Mouse (Mus musculus): ENCODE data around the gene Rac3. TPM values are rescaled to one million over a fixed set of nuclear protein-coding genes. Genes with fewer than 3 reads are reported as not detected.
A peak's percentile ranks its signal among the peaks of the same experiment; 100 is the strongest.
"Not testable (repeated sequence)": the region's sequence is repeated elsewhere in the genome, so short reads cannot be mapped to it uniquely, and the experiment has no call there.

Rac3 gene
- total and polyA plus RNA-seq, 2 experiments from 2014 or later = 788 to 808 TPM

- peak; percentile 80 for ATAC-seq (ENCODE audit: low FRiP score)
- peaks cover 9% of the 10 kb centered on the region for H3K36me3 ChIP-seq (ENCODE audit: insufficient read depth, low read length)
- DNase-seq (ENCODE audit: low spot score) = peak; percentile 86
- H3K4me3 ChIP-seq (ENCODE audit: low read depth, low read length) = peak within 1 kb of the TSS; percentile 39
- 2% methylated on average over 14 of the region's 14 CpGs for WGBS
- H3K27ac ChIP-seq (ENCODE audit: low read depth, low read length) = no peak within 1 kb of the TSS
- peak within 1 kb of the TSS; percentile 66 for H3K4me2 ChIP-seq (ENCODE audit: low read depth, low read length, poor library complexity, severe bottlenecking)
- peak; percentile 59 for TF ChIP-seq CTCF (IDR thresholded peaks at IDR 0.05)
- H3K9ac ChIP-seq (replicated peaks; ENCODE audit: low read length, poor library complexity, severe bottlenecking) = peak within 1 kb of the TSS; percentile 51; the same call in 1 of the 2 replicates
- no peaks in the 10 kb centered on the region for H3K9me3 ChIP-seq (ENCODE audit: low read length)
- peaks cover 12% of the 10 kb centered on the region; the same call in 1 of the 2 replicates for H3K4me1 ChIP-seq (ENCODE audit: insufficient read depth, low read length)
- H3K27me3 ChIP-seq (ENCODE audit: insufficient read depth, low read length) = no peaks in the 10 kb centered on the region
These were observed 5.9 kb downstream of the Rac3 start, which contains the start of gene Dcxr for GRCm38 (mm10) chr11:120727169-120727527. Dcxr (minus strand) TSS chr11:120727281.

- Histone ChIP-seq H3K4me1 (ENCODE audit: insufficient read depth, low read length) (peaks cover 8% of the 10 kb centered on the region; the same call in 1 of the 2 replicates), H3K9me3 (ENCODE audit: low read length) (no peaks in the 10 kb centered on the region), H3K4me3 (ENCODE audit: low read depth, low read length) (no peak overlapping the region), H3K9ac (replicated peaks; ENCODE audit: low read length, poor library complexity, severe bottlenecking) (no peak overlapping the region), H3K27me3 (ENCODE audit: insufficient read depth, low read length) (no peaks in the 10 kb centered on the region), H3K27ac (ENCODE audit: low read depth, low read length) (no peak overlapping the region), H3K36me3 (ENCODE audit: insufficient read depth, low read length) (peaks cover 9% of the 10 kb centered on the region), H3K4me2 (ENCODE audit: low read depth, low read length, poor library complexity, severe bottlenecking) (no peak overlapping the region)
- TF ChIP-seq CTCF (IDR thresholded peaks at IDR 0.05) = no peak
- DNase-seq (ENCODE audit: low spot score) (no peak), ATAC-seq (ENCODE audit: low FRiP score) (no peak)
- 65% methylated on average over 12 of the region's 12 CpGs for WGBS
These were observed 6.3 kb downstream of the Rac3 start for GRCm38 (mm10) chr11:120727564-120727963.

DNA sequence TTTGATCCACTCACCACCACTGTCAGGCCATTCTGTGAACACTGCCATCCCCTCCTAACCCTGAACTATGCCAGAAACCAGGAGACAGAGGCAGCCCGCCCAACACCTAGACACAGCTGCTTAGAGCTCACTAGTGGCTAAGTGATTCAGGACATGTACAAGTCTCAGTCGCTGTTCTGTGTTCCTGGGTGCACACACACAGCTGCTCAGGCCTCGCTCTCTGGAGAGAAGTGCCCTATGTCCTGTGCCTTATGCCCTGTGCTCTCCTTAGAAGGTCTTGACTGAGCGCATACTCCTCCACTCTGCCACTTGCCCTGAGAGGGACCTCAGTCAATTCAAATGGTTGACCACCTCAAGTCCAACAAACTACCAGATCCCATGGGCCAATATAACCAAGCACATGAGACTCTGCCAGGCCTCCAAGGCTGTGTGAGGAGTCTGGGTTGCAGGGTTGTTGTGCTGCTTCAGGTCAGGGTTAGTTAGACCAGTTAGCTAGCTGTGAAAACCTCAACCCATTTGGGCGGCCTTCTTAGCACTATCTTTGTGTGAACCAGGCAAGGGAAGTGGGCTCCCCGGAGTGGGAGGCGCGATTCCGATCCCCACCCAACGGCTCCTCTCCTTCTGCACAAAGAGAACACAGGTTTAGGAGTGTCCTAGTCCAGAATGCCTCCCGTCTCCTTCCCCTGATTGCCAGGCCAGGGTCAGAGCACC lies 7.4 kb downstream of the Rac3 start:
- WGBS = 66% methylated on average over 11 of the region's 11 CpGs
- Histone ChIP-seq H3K36me3 (ENCODE audit: insufficient read depth, low read length) (peaks cover 4% of the 10 kb centered on the region), H3K4me1 (ENCODE audit: insufficient read depth, low read length) (peaks cover 4% of the 10 kb centered on the region; the same call in 1 of the 2 replicates), H3K27me3 (ENCODE audit: insufficient read depth, low read length) (no peaks in the 10 kb centered on the region), H3K9me3 (ENCODE audit: low read length) (no peaks in the 10 kb centered on the region), H3K4me2 (ENCODE audit: low read depth, low read length, poor library complexity, severe bottlenecking) (no peak overlapping the region), H3K9ac (replicated peaks; ENCODE audit: low read length, poor library complexity, severe bottlenecking) (no peak overlapping the region), H3K4me3 (ENCODE audit: low read depth, low read length) (no peak overlapping the region), H3K27ac (ENCODE audit: low read depth, low read length) (no peak overlapping the region)
- no peak for ATAC-seq (ENCODE audit: low FRiP score)
- DNase-seq (ENCODE audit: low spot score) = no peak
- no peak for TF ChIP-seq CTCF (IDR thresholded peaks at IDR 0.05)

DNA sequence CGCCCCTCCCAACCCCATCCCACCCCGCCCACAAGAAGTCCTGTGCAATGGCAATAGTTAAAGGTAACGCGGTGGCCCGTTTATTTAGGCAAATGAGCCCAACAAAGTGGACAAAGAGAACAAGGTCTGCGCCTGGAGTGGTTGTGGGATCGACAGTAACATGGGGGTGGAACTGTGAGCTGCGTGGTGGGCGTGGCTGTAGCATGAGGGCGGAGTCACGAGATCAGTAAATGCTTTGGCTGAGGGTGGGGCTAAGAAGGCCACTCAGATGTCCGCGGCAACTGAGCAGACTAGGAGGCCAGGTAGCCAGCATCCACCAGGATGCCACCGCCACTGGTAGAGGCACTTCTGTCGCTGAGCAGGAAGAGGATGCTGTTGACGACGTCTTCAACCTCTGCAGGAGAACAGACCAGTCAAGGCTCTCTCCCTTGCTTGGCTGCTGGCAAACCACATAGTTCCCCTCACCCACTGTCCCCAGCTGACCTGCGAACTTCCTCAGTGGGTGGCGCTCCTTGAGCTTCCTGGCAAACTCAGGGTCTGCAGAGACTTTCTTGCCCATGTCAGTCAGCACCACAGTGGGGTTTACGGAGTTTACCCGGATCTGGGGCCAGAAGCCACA lies 8.3 kb downstream of the Rac3 start:
- WGBS = under 1% methylated on average over 17 of the region's 21 CpGs
- not testable (repeated sequence) for H3K27ac ChIP-seq (ENCODE audit: low read depth, low read length); H3K9ac ChIP-seq (replicated peaks; ENCODE audit: low read length, poor library complexity, severe bottlenecking); H3K9me3 ChIP-seq (ENCODE audit: low read length); ATAC-seq (ENCODE audit: low FRiP score); DNase-seq (ENCODE audit: low spot score); H3K36me3 ChIP-seq (ENCODE audit: insufficient read depth, low read length); H3K4me1 ChIP-seq (ENCODE audit: insufficient read depth, low read length); H3K27me3 ChIP-seq (ENCODE audit: insufficient read depth, low read length)
- H3K4me3 ChIP-seq (ENCODE audit: low read depth, low read length) = peak overlapping the region; percentile 2; the same call in 1 of the 2 replicates
- 0 out of 2 replicates have a peak overlapping the region, but pooled peaks have one; percentile 9 for H3K4me2 ChIP-seq (ENCODE audit: low read depth, low read length, poor library complexity, severe bottlenecking)

DNA sequence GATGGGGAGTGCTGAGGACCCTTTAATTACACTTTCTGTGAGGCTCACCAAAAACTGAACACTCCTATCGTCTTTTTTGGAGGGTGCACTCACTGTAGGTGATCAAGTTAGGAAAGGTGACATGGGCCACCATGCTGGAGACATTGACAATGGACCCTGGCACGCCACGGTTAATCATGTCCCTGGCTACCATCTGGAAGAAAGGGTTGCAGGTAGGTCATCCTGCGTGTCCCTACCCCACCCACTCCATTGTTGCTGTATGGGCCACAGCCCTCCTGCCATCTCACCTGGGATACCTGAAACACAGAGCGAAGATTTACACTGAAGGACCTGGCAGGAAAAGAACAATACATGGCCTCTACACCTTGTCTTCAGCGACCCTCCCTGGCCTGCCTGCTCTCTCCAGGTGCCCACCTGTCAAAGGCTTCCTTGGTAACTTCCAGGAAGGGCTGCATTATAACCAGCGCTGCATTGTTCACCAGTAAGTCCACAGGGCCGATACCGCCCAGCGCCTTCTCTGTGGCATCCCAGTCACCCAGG lies 9.1 kb downstream of the Rac3 start:
- no peak for TF ChIP-seq CTCF (IDR thresholded peaks at IDR 0.05)
- H3K4me1 ChIP-seq (ENCODE audit: insufficient read depth, low read length) = peaks cover 4% of the 10 kb centered on the region; the same call in 1 of the 2 replicates
- H3K4me2 ChIP-seq (ENCODE audit: low read depth, low read length, poor library complexity, severe bottlenecking) = no peak overlapping the region
- DNase-seq (ENCODE audit: low spot score) (no peak), ATAC-seq (ENCODE audit: low FRiP score) (no peak)
- peaks cover 3% of the 10 kb centered on the region for H3K36me3 ChIP-seq (ENCODE audit: insufficient read depth, low read length)
- H3K27ac ChIP-seq (ENCODE audit: low read depth, low read length) = no peak overlapping the region
- no peaks in the 10 kb centered on the region for H3K9me3 ChIP-seq (ENCODE audit: low read length)
- no peak overlapping the region for H3K9ac ChIP-seq (replicated peaks; ENCODE audit: low read length, poor library complexity, severe bottlenecking)
- H3K4me3 ChIP-seq (ENCODE audit: low read depth, low read length) = no peak overlapping the region
- WGBS = 86% methylated on average over 10 of the region's 10 CpGs
- no peaks in the 10 kb centered on the region for H3K27me3 ChIP-seq (ENCODE audit: insufficient read depth, low read length)

DNA sequence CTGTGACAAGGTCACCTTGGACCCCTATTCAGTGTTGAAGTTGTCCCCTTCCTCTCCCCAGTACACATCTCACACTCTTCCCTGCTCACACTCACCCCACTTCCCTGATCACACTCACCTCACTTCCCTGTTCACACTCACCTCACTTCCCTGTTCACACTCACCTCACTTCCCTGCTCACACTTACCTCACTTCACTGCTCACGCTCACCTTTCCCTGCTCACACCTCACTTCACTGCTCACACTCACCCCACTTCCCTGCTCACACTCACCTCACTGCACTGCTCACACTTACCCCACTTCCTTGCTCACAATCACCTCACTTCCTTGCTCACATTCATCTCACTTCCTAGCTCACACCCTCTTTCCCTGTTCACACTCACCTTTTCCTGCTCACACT lies 10.1 kb downstream of the Rac3 start:
- Histone ChIP-seq H3K4me3 (ENCODE audit: low read depth, low read length) (no peak overlapping the region), H3K4me2 (ENCODE audit: low read depth, low read length, poor library complexity, severe bottlenecking) (no peak overlapping the region), H3K4me1 (ENCODE audit: insufficient read depth, low read length) (peaks cover 4% of the 10 kb centered on the region; the same call in 1 of the 2 replicates), H3K36me3 (ENCODE audit: insufficient read depth, low read length) (no peaks in the 10 kb centered on the region), H3K9ac (replicated peaks; ENCODE audit: low read length, poor library complexity, severe bottlenecking) (no peak overlapping the region), H3K27me3 (ENCODE audit: insufficient read depth, low read length) (no peaks in the 10 kb centered on the region), H3K9me3 (ENCODE audit: low read length) (no peaks in the 10 kb centered on the region), H3K27ac (ENCODE audit: low read depth, low read length) (no peak overlapping the region)
- no peak for ATAC-seq (ENCODE audit: low FRiP score)
- no peak for DNase-seq (ENCODE audit: low spot score)
- 100% methylated on average over 1 of the region's 1 CpGs for WGBS
- no peak for TF ChIP-seq CTCF (IDR thresholded peaks at IDR 0.05)
